Mouse (Mus musculus) ES-E14 (cell line): ENCODE results near the gene Pim2.

Experiments
- CHD2 ChIP-seq: IDR thresholded peaks from 2 replicates; pipeline ENCODE4 v1.6.1; 2014; ENCODE audit warnings: mild to moderate bottlenecking, low read depth, low read length, inconsistent platforms
- HCFC1 ChIP-seq: IDR thresholded peaks from 2 replicates; pipeline ENCODE4 v1.6.1; 2012; ENCODE audit warnings: low read length, inconsistent platforms, borderline replicate concordance; ENCODE audit not compliant: insufficient read depth
- MAFK ChIP-seq: IDR thresholded peaks from 2 replicates; pipeline ENCODE4 v1.6.1; 2014; ENCODE audit warnings: mild to moderate bottlenecking, low read depth, low read length, inconsistent platforms; ENCODE audit not compliant: insufficient read depth
- ZC3H11A ChIP-seq: IDR thresholded peaks from 2 replicates; pipeline ENCODE4 v1.6.1; 2012; ENCODE audit warnings: low read depth, mild to moderate bottlenecking, inconsistent platforms, low read length, borderline replicate concordance
- ZNF384 ChIP-seq: IDR thresholded peaks from 2 replicates; pipeline ENCODE4 v1.6.1; 2012; ENCODE audit warnings: low read depth, low read length, inconsistent platforms

DNA sequence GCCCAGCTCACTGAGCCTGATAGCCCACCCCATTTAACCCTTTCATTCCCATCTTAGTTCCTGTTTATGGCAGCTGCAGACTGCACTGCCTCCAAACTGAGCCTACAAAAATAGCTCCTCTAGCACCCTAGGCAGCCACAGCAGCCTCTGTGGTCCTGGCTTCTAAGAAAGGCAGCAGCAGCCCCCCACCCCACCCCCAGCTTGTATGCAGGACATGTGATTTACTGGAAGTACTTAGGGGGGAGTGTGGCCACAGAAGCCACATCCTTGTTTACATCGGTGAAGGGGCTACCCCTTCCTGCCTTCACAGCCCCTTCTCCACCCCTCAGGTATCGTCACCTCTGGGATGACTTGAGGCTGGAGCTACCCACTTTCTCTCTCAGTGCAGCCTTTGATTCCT, 12.7 kb upstream of the Pim2 start:
- TF ChIP-seq ZNF384 (no peak), MAFK (no peak), ZC3H11A (no peak), CHD2 (no peak), HCFC1 (no peak)
